Mouse (Mus musculus) spleen, embryonic (tissue): Measurements from ENCODE around the gene 4930568D16Rik.

Experiments used
- CTCF ChIA-PET: fragments of 350-600 bp; sonication (Branson Sonifier 250); formaldehyde crosslinking; loops from one replicate; lab custom pipeline; 2022; lab: Charles Lee

The 4930568D16Rik gene

DNA sequence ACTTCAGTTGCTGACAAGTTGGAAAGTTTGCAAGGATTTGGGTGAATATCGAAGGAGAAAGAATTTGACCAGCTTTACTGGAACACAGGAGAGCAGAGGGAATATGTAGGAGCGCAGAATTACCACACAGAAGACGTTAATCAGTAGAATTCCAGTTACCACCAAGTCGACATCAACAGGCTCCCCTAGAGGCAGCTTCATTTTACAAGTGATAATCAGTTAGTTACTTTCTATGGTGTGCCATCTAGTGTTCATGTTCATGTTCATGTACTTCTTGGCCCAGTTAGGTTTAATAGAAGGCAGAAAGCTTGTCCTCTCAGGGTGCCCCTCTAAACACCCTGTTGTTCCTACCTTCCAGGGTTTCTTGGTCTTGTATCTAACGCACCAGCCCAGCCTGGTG, 18.3 kb downstream of the 4930568D16Rik start:
- CTCF ChIA-PET = interaction anchor here (0.7 to 3.7 kb wide), 3 partner anchors 11 to 51 kb away, joined by 5 to 18 read pairs (median 10); no protein-coding TSS in a partner anchor

DNA sequence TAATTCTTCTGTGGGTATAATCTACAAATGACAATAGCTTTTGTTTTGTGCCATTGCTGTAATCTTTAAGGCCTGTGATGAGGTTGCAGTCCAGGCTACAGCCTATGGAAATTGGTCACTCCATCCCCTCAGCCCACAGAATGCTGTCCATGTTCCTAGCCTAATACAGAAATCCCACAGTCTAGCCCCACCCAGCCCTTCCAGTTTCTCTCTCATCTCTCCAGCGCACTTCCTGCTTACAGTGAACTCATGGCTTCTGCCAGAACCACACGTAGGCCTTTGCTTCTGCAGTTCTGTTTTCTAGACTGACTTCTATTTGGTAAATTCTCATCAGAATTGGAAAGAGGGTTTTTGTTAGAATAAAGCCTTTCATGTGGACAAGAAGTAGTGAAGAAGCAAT, 21.5 kb downstream of the 4930568D16Rik start:
- CTCF ChIA-PET = no interaction called here

DNA sequence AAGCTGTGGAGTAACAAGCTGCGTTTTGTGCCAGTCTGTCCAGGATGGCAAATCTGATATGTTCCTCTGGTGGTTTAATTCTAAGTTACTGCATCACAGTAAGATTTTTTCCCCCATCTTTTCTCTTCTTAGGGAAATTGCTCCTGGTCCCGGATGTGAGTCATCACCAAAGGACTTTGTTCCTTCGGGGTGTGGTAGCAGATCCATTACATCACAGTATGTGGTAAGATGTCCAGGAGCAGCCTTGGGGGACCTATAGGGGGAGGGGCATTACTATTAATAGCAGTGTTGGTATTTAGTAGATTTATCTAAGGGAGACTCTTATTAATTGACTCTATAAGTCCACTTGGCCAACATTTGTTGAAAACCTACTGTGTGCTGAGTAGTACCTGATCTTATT, 24.9 kb downstream of the 4930568D16Rik start:
- CTCF ChIA-PET = no interaction called here

DNA sequence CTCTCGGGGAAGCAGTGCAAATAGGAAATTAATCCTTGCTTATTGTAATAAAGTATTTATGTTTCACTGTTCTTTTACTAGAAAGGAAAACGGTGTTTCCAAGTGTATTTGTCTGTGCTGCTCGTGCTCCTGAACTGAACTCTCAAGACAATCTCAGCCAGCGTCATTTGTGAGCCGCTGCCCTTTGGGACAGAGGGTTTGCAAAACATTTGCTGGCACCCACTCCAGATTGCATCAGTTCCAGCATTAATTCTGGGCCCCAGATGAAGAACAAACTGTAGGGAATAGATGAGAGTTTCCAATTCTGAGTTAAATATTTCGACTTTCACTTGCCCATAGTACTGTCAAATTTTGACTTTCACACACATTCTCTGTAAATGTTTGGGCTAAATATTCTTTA, 28.8 kb downstream of the 4930568D16Rik start:
- CTCF ChIA-PET = interaction anchor here (0.6 kb wide), 1 partner anchor 11 kb away, joined by 10 read pairs; no protein-coding TSS in a partner anchor

DNA sequence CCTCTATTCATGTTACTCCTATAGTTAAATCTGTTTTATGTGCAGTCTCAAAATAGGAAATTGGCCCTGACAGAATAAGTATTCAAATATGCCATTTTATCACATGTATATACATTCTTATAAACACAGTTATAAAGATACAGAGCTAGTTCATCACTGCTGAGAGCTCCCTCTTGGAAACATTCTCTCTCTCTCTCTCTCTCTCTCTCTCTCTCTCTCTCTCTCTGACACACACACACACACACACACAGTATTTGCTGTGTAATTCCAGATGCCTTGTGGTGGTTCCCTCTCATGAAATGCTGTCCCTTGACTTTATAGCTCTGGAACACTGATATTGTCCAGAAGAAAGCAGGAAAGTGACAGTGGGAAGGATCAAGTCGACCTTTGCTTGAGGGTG, 29.5 kb downstream of the 4930568D16Rik start:
- CTCF ChIA-PET = interaction anchor here (0.6 kb wide), 1 partner anchor 12 kb away, joined by 10 read pairs; no protein-coding TSS in a partner anchor

DNA sequence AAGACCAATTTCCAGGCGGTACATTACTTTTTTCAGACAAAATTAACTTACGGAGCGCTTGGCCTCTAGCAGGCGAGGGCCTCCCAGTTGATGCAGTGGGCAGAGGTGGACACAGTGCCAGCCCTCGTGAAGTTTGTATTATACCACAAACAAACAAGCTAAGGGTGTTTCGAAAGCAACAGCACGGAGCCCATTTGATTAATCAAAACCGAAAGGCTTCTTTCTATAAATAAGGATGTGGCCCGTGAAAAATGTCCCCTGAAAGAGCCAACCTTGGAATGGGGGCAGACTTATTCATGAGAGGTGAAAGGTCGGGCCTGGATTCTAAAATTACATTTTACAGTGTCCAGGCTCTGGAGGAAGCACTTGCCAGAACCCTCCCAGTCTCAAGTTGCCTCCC, 30.1 kb downstream of the 4930568D16Rik start:
- CTCF ChIA-PET = interaction anchor here (0.7 kb wide), 1 partner anchor 176 kb away, joined by 3 read pairs; no protein-coding TSS in a partner anchor

DNA sequence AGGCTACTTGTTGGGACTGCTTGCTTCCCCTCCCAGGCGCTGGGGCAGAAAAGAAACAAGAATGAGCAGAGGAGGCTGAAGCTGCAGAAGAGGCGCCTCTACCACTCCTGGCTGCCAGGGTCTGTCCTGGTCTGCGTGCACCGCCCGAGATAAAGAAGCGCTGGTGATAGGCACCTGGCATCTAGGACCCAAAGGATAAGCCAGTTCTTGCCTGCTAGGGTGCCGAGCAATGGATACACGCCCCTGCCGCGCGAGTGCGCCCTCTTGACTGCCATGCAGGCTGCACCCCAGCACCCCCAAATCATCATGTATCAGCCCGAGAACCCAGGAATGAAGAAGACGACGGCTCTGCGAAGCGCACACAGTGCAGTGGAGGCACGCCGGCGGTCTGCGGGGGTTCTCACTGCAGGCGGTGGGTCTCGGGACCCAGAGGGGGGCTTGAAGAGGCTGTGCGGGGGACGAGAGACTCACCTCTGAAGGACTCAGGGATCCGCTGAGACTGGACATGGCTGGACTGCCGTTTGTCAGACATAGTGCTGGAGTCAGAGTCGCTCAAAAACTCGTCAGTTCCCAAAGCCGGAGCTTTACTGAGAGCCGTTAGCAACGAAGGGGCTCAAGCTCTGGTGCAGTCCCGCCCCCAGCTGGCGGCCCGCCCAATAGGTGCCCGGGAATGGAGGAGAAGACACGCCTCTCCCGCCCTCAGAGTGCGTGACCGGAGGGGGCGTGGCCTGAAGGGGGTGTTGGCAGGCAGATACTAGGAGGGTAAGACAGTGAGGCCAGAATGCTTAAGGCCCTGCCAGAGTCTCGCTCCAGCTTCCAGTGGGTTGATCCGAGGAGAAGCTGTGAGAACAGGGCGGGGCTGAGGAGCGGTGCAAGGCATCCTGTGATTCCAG, 30.9 kb downstream of the 4930568D16Rik start, which contains the start of gene Stom:
TSS of gene Stom (minus strand) at position 589 of the 893 bp plus-strand sequence.
- CTCF ChIA-PET = interaction anchor here (0.6 to 0.8 kb wide), 3 partner anchors 11 to 177 kb away, joined by 3 to 5 read pairs (median 3); no protein-coding TSS in a partner anchor

DNA sequence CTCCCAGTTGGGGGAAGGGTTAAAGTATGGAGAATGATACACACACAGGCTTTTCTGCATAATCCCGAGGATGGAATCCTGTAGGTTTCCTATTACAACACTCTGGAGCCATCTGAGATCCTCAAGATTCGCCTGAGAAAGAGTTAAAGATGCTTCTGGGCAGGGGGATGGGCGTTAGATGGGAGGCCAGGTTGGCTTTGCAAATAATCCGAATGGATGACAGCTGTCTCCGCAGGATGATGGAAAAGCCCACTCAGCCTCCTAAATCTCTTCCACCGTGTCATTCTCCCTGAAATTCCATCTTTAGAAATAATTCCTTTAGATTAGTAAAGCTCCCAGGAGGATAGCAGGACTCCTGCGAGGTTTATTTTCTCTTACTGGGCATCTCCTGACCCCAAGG, 31.9 kb downstream of the 4930568D16Rik start:
- CTCF ChIA-PET = interaction anchor here (0.8 kb wide), 1 partner anchor 16 kb away, joined by 3 read pairs; no protein-coding TSS in a partner anchor

DNA sequence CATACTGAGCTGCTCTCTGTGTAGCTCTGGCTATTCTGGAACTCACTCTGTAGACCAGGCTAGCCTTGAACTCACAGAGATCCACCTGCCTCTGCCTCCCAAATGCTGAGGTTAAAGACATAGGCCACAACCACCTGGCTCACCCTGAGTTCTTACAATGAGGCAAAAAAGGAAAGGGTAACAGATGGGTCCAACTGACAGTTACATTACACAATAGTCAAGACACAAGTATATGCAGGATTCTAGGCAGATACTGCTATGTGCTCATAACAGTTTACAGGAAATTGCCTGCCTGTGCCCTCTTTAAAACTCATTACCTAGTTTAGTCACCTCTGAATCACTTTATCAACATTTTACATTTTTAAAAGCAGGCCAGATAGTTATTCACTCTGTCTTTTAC, 33.9 kb downstream of the 4930568D16Rik start:
- CTCF ChIA-PET = no interaction called here

DNA sequence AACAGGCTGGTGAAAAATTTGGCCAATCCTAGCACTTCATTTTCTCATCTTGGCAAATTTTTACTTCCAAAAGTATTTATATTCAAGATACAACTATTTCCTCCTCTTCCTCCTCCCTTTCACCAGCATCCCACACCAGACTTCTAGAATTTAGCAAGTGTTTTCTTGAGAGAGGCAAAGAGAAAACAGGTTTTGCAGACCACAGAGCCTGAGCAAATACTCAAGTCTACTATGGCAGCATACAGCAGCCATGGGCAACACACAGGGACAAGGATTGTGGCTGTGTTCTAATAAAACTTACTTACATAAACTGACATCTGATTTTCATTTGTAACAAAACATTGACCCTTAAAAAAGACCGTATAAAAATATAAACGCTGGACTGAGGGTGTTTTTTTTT, 36.3 kb downstream of the 4930568D16Rik start:
- CTCF ChIA-PET = interaction anchor here (0.7 kb wide), 1 partner anchor 826 kb away, joined by 6 read pairs; no protein-coding TSS in a partner anchor

DNA sequence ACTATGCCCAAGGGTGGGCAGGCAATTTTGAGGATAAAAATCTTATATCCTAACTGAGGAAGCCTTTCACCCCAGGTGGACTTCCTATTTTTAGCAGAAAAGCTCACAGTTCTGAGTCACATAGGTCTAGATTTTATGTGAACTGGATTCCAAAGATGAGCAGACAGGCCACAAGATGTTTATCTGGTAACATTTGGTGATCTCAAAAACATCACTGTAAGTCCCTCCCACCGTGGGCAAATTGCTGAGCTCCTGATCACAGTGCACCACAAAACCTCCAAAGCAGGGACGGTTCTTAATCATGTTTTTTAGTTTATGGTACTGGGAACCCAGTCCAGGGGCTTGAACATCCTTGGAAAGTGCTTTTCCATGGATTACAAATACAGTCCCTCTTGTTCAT, 38.5 kb downstream of the 4930568D16Rik start:
- CTCF ChIA-PET = no interaction called here

DNA sequence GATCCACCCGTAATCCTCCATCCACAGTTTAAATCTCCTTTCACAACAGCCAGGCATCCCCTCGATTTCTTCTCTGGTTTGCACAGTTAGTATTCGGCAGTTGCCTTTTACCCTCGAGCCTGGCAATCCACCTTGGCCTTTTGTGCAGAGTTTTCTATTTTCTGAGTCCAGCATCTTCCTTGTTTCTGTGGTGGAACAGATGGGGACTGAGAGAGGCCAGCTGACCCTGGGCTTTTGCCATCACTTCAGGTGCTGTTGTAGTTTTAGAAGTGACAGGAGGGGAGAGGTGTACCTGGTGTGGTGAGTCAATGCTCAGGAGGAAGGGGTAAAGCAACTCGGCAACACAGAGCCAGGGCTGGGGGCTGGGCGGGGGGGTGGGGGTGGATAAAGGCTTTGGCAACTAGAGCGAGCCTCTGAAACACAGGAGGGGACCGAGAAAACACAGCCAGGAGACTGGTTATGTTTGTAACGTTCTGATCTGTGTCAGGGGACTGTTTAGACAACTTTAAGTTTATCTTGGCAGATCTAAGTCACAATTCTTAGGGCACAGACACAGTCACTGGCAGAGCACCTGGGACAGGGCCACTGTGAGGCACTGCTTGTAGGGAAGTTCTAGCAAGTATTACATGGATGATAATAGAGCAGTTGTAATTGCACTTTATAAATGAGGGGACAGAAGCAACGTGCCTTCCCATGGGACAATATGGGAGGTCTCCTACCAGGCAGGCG, 39.3 kb downstream of the 4930568D16Rik start:
- CTCF ChIA-PET = no interaction called here

DNA sequence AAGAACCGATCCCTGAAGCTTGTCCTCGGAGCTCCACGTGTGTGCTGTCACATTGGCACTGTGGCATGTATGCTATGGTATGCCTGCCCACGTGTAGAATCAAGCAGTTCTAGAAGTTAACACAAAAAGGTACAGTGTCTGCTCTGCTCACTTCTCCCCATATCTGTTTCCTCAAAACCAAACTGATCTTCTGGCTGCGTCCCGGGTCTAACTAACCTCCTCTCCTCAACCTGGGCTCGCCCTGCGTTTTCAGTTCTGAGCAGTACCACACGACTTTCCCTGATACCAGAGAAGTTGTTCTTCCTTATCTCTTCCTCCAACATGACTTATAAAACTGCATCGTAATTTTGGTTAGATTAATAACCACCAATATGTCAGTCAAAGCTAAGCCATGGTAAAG, 39.9 kb downstream of the 4930568D16Rik start:
- CTCF ChIA-PET = no interaction called here

DNA sequence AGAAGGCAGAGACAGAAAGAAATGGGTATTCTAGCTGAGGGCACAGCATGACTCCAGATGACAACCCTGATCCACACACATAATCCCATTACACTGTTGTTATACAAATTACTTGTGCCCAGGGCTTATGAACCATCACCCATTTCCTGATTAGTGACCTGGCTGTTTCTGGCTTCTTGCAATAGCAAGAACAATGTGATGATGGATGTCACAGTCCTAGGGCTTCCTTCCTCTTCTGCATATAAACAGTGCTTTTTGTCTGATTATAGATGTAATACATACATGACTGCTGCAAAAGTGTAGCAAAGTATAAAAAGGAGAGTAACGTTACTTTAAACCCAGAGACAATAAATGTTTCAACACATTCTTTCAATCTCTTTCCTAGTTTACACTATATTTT, 40.6 kb downstream of the 4930568D16Rik start:
- CTCF ChIA-PET = no interaction called here

DNA sequence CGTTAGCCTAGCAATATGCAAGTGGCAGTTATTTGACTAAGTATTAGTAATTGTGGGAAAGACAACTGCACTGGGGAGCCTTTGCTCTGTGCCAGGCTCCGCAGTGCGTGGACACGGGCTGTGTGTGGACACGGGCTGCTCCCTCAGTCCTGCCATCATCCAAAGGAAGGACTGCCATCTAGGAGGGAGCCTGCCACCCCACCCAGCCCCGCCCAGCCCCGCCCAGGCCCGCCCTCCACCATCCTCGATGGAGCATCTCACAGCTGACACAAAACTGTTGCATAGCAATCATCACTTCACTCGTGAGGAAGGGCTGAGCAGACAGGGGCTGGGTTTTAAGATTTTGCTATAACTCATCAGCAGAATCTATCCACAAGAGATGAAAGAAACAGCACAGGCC, 41.6 kb downstream of the 4930568D16Rik start:
- CTCF ChIA-PET = interaction anchor here (0.7 kb wide), 1 partner anchor 11 kb away, joined by 5 read pairs; no protein-coding TSS in a partner anchor

DNA sequence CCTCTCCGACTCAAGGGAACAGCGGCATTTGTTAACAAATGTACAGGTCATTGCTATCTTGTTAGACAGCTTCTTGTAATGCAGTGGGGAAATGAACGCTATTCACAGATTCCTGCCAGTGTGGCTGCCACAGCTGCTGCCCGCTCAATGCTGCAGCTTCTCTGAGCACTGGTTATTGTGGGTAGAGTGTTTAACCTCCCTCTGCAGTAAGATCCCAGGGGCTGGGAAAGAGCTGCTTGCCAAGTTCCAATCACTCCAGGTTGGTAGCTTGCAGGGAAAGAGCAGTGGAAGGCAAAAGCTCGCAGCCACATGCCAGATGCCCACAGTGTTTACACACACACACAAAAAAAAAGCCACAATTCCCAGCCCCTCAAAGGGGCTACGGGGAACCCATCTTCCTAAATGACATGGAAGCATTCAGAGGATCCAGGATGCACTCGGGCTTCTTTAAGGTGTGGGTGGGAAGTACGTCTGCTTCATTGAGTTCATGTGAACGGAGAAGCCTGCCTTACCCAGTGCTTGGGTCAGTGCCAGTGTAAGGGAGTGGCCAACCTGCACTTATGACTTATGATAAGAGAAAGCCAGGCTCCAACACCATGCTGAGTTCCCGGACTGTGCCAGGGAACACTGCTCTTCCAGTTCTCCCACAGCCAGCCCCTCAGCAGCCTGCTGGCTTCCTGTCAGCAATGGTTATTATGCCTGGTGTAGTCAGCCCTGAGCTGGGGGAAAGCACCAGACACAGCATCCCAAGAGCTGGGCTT, 44.9 kb downstream of the 4930568D16Rik start:
- CTCF ChIA-PET = no interaction called here

DNA sequence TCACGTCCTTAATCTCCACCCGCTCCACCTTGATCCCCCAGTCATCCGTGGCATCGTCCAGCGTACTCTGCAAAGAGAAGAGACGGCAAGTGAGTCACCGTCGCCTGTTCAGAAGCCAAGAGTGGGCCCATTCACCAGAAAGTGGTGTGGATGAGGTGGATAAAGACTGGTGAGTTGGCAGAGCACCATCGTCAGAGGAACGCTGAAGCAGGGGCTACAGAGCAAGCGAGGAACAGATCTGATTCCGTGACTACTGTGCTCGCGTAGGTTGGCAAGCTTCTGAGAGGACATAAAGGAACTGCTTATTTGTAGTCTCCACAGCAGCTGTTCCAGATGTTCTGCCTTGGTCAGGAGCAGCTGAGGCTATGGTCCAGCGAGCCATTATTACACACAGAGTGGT, 47.1 kb downstream of the 4930568D16Rik start:
- CTCF ChIA-PET = no interaction called here

DNA sequence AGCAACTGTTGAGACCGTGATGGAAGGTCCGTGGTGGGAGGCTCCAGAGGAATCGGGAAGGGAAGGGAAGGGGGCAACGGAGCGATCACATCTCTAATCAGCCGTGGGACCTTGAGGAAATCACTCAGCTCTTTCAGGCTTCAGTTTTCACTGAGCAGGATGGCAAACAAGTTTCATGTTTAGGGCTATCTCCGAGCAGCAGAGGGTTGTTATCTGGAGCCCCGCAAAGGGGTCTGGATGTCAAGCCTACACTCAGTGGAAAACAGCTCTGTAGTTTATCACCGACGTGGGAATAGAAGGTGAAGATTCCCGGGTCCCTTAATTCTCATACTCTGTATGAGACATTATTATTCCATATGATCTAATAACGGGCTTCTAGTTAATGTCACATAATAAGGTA, 49.1 kb downstream of the 4930568D16Rik start:
- CTCF ChIA-PET = no interaction called here

DNA sequence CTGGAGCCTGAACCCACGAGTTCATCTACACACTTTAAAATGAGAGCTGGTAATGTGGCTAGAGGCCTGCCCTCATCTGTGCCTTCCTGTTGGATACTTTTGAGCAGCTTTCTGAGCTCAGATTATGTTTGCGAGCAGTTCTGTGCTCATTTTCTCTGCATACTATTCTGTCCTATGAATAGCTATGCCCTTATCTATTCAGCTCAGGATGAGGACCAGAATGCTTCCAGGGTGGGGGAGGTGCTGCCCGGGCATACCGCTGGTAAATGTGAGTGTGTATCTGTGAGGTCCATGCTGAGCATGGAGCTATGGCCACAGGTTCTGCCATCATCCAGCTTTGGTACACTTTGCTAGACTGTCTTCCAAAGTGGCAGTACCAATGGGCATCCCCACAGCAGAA, 49.9 kb downstream of the 4930568D16Rik start:
- CTCF ChIA-PET = no interaction called here

DNA sequence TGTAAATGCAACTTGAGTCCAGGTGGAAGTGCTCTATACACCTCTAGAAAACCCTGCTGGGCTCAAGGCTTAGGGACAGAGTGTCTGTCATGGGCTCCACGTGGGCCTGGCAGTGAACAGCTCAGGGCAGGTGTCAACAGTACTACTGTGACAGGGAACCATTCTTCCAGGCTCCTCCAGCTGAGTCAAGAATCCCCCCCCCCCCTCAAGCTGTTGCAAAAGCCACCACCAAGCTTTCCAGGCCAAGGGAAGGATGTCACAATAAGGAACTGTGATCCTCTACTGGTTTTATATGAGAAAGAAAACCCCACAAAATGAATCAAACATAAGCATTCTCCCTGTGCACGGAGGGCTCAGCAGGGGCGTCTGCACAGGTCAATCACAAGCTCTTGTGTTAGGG, 53.2 kb downstream of the 4930568D16Rik start:
- CTCF ChIA-PET = no interaction called here

DNA sequence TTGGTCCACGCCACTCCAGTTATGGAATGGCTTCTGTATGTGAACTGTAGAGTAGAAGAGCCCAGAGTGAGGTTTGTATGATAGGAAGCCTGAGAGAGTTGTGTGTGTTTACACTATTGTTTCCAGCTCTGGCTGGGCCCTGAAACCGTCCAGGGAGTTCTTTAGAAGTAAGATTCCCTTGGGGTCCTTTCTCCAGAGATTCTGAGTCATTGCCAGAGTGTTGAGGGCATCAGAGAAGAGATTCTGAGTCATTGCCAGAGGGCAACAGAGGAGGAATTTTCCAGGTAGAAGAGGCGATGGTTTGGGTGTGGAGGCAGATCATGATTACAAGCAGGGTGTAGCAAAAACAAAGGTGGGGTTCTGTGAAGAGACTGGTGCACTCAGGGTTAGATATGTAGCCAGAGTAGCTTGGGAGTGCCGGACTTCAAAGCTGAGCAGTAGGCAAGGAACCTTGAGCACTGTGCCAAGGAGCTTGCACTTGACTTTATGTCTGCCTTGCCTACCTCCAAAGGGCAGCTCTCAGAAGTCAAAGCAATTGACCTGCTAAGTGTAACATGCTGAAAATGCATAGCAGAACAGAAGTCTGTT, 57.5 kb downstream of the 4930568D16Rik start:
- CTCF ChIA-PET = interaction anchor here (0.5 kb wide), 1 partner anchor 242 kb away, joined by 7 read pairs; no protein-coding TSS in a partner anchor
